Mouse (Mus musculus) liver, adult 2 months (tissue): ENCODE measurements around the gene Dapk2.

Experiments
- CTCF ChIP-seq: fragments of 200-500 bp; IDR thresholded peaks from 2 replicates; pipeline ENCODE4 v1.5.1; 2011; ENCODE audit warnings: low read depth, low read length, control low read depth
- POLR2A ChIP-seq: fragments of 200-500 bp; IDR thresholded peaks from 2 replicates; pipeline ENCODE4 v1.6.1; 2011; ENCODE audit warnings: low read length, control low read depth; ENCODE audit not compliant: insufficient read depth; ENCODE audit errors: extremely low read depth

- no peak for TF ChIP-seq POLR2A
- TF ChIP-seq CTCF, result no peak
Observed at GRCm38 (mm10) chr9:66213386-66214032, 55.5 kb downstream of the Dapk2 start.
